Mouse (Mus musculus) small intestine, adult 2 months (tissue): Measurements from ENCODE around the gene C87436.

Source experiments
- CTCF ChIP-seq: fragments of 200-500 bp; IDR thresholded peaks from 2 replicates; pipeline ENCODE4 v1.5.1; 2012; ENCODE audit warnings: low read depth, mild to moderate bottlenecking, control low read depth, inconsistent platforms, low read length, moderate library complexity, mixed read lengths; ENCODE audit not compliant: insufficient replicate concordance, insufficient read length; ENCODE audit errors: extremely low read depth
- POLR2A ChIP-seq: fragments of 200-500 bp; IDR thresholded peaks from 2 replicates; pipeline ENCODE4 v1.6.1; 2012; ENCODE audit warnings: low read depth, mild to moderate bottlenecking, control low read depth, inconsistent platforms, low read length, moderate library complexity

DNA sequence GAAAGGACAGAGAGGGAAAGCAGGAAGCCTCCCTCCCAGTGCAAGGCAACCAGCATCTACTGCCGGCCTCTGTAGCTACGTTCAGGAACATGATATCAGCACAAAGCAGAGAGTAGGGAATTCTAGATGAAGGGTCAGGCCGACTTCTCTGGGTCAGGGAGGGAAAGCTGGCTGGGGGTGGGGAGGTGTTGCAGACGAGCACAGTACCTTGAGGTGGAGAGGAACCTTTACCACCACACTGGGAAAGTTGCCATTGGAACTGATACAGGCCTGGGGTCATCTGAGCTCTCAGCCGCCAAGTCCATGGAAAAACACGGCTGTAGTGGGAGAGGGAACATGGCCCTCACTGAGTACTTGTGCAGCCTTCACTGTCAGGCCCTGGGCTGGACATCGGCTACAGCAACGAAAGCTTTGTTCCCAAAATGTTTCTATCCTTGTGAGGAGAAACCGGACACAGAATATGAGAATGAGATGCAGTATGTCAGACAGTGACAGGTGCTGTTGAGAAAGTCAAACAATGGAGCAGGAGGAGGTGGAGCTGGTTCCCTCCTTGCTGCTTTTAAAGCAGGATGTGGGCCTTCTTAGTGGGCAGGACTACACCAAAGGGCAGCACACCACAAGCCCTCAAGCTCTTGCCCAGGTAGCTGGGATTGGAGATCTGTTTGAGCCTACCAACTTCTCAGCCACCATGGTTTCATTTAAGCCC, 37.4 kb downstream of the C87436 start:
- TF ChIP-seq CTCF: no peak
- TF ChIP-seq POLR2A: no peak
